Mouse (Mus musculus): ENCODE measurements around the gene Bsdc1.

DNA sequence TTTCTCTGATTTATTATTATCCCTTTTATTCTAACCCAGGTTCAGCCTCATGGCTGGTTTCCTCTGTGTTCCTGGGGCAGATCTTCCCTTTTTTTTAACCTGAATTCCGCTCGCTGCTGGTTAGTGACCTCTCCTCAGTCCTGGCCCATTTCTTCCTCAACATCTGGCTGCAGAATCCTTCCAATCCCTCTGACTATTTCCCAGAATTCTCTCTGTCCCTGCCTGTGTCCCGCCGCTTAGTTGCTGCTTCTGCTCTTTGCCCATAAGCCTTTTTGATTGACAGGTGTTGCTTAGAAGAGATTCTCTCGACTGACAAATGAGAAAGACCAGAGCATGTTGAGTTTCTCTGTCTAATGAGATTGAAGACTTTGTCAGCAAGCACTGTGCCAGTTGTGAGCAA, 5.3 kb upstream of the Bsdc1 start:
- TF ChIP-seq CTCF (IDR thresholded peaks at IDR 0.05; ENCODE audit: insufficient read depth, low read length) (no peak), POLR2A (IDR thresholded peaks at IDR 0.05; ENCODE audit: borderline replicate concordance, extremely low read depth, low read depth, low read length) (no peak)

All from lung, adult 2 months (tissue).